8 mouse cellular contexts compared by ENCODE assay signal in genomic region chr5:115280050-115280687, GRCm38 (mm10). TPM values are rescaled to one million over a fixed set of nuclear protein-coding genes. Genes with fewer than 3 reads are reported as not detected.
DNase-seq lines count a peak whose midpoint lies in the region; ATAC-seq lines count a peak whose summit lies in the region.

No protein-coding gene starts in this region.

- peak overlapping the region; percentile 89 for H3K4me3 ChIP-seq in hindbrain, embryonic 11.5 days (ENCODE audit: low read depth, low read length)
- peak overlapping the region; percentile 97 for H3K4me3 ChIP-seq in liver, embryonic 15.5 days (replicated peaks)
- peak overlapping the region; percentile 92 for H3K4me3 ChIP-seq in stomach, embryonic 15.5 days (replicated peaks)

- peak overlapping the region; percentile 84 for H3K9ac ChIP-seq in hindbrain, embryonic 11.5 days (ENCODE audit: low read depth, low read length)
- H3K9ac ChIP-seq in liver, embryonic 15.5 days = peak overlapping the region; percentile 88
- peak overlapping the region; percentile 83 for H3K9ac ChIP-seq in stomach, embryonic 15.5 days

- H3K9me3 ChIP-seq in hindbrain, embryonic 11.5 days (ENCODE audit: control insufficient read depth, low read length) = no peaks in the 10 kb centered on the region
- H3K9me3 ChIP-seq in liver, embryonic 15.5 days (replicated peaks) = 0 out of 2 replicates have a peak, but pooled peaks cover 2% of the 10 kb centered on the region
- H3K9me3 ChIP-seq in stomach, embryonic 15.5 days = no peaks in the 10 kb centered on the region

- H3K4me2 ChIP-seq in hindbrain, embryonic 11.5 days (replicated peaks; ENCODE audit: low read depth, low read length) = peak overlapping the region; percentile 89
- peak overlapping the region; percentile 93 for H3K4me2 ChIP-seq in liver, embryonic 15.5 days
- peak overlapping the region; percentile 87 for H3K4me2 ChIP-seq in stomach, embryonic 15.5 days

- peak; percentile 43 for ATAC-seq in common myeloid progenitor, adult 5-6 weeks (replicated peaks; ENCODE audit: low read depth, poor library complexity, severe bottlenecking)
- no peak for ATAC-seq in hindbrain, embryonic 11.5 days (ENCODE audit: low FRiP score)
- peak; percentile 35 for ATAC-seq in liver, embryonic 15.5 days (ENCODE audit: insufficient read depth)
- no peak for ATAC-seq in stomach, embryonic 15.5 days (ENCODE audit: insufficient read depth, low FRiP score, low read depth)

- peaks cover 3% of the 10 kb centered on the region; the same call in 1 of the 2 replicates for H3K36me3 ChIP-seq in hindbrain, embryonic 11.5 days (ENCODE audit: control insufficient read depth, insufficient read depth, low read length)
- H3K36me3 ChIP-seq in liver, embryonic 15.5 days (replicated peaks) = peaks cover 18% of the 10 kb centered on the region
- peaks cover 13% of the 10 kb centered on the region for H3K36me3 ChIP-seq in stomach, embryonic 15.5 days

- peak; percentile 43 for DNase-seq in adrenal gland, postnatal 10 days
- DNase-seq in adrenal gland, adult 8-10 months = no peak
- peak; percentile 76 for DNase-seq in A20 (ENCODE audit: low read depth, low spot score)
- peak; percentile 33 for DNase-seq in hindbrain, embryonic 11.5 days (ENCODE audit: low spot score)
- no peak for DNase-seq in spleen, adult 12 weeks (ENCODE audit: low spot score)

- no peaks in the 10 kb centered on the region for H3K27me3 ChIP-seq in hindbrain, embryonic 11.5 days (ENCODE audit: control insufficient read depth, insufficient read depth, low read length)
- no peaks in the 10 kb centered on the region for H3K27me3 ChIP-seq in liver, embryonic 15.5 days
- no peaks in the 10 kb centered on the region for H3K27me3 ChIP-seq in stomach, embryonic 15.5 days (replicated peaks)

- H3K4me1 ChIP-seq in hindbrain, embryonic 11.5 days (replicated peaks; ENCODE audit: control insufficient read depth, insufficient read depth, low read length) = peaks cover 5% of the 10 kb centered on the region; the same call in 1 of the 2 replicates
- peaks cover 46% of the 10 kb centered on the region for H3K4me1 ChIP-seq in liver, embryonic 15.5 days (replicated peaks)
- H3K4me1 ChIP-seq in stomach, embryonic 15.5 days = peaks cover 4% of the 10 kb centered on the region

- peak overlapping the region; percentile 42; the same call in 1 of the 2 replicates for H3K27ac ChIP-seq in hindbrain, embryonic 11.5 days (ENCODE audit: low read depth, low read length)
- peak overlapping the region; percentile 66 for H3K27ac ChIP-seq in liver, embryonic 15.5 days (replicated peaks)
- peak overlapping the region; percentile 60; the same call in 1 of the 2 replicates for H3K27ac ChIP-seq in stomach, embryonic 15.5 days

- 11% methylated on average over 17 of the region's 17 CpGs for WGBS in hindbrain, embryonic 11.5 days
- WGBS in liver, embryonic 15.5 days (ENCODE audit: insufficient replicate concordance) = 3% methylated on average over 17 of the region's 17 CpGs
- WGBS in stomach, embryonic 15.5 days = 5% methylated on average over 17 of the region's 17 CpGs

RNA-seq across cellular contexts. Expression of gene Coq5, which starts 0.7 kb away (rescaled TPM):
- 100 to 1,000 TPM in 1 of 2 experiments, 10 to 100 TPM in 1; 90.7 to 114 TPM for total RNA-seq in adrenal gland, postnatal 10 days (2021)
- 10 to 100 TPM; 50.3 to 63.7 (median 60.1) TPM for total RNA-seq in adrenal gland, adult 8-10 months (2022)
- total RNA-seq in common myeloid progenitor, adult 5-6 weeks (2017) = 38.4 and 43.7 TPM in 2 replicates
- 52.6 and 55.5 TPM in 2 replicates for polyA plus RNA-seq in hindbrain, embryonic 11.5 days (2014; fragmentation: Nextera tagmentation; extraction: Ambion mirVana)
- polyA plus RNA-seq in liver, embryonic 15.5 days (2015; fragmentation: Nextera tagmentation; extraction: Ambion mirVana) = 27.5 and 28.4 TPM in 2 replicates
- polyA plus RNA-seq in stomach, embryonic 15.5 days (2015; fragmentation: Nextera tagmentation; extraction: Ambion mirVana) = 46.5 and 47.9 TPM in 2 replicates

RNA-seq across cellular contexts. Expression of gene Rnf10, which starts 7.5 kb away (rescaled TPM):
- total RNA-seq in adrenal gland, postnatal 10 days (2021) = 100 to 1,000 TPM; 228 to 254 TPM
- total RNA-seq in adrenal gland, adult 8-10 months (2022) = 100 to 1,000 TPM; 218 to 258 (median 235) TPM
- 56.3 and 72.0 TPM in 2 replicates for total RNA-seq in common myeloid progenitor, adult 5-6 weeks (2017)
- polyA plus RNA-seq in hindbrain, embryonic 11.5 days (2014; fragmentation: Nextera tagmentation; extraction: Ambion mirVana) = 65.9 and 87.5 TPM in 2 replicates
- 146 and 173 TPM in 2 replicates for polyA plus RNA-seq in liver, embryonic 15.5 days (2015; fragmentation: Nextera tagmentation; extraction: Ambion mirVana)
- 138 and 139 TPM in 2 replicates for polyA plus RNA-seq in stomach, embryonic 15.5 days (2015; fragmentation: Nextera tagmentation; extraction: Ambion mirVana)

RNA-seq across cellular contexts. Expression of gene Dynll1, which starts 20.6 kb away (rescaled TPM):
- 100 to 1,000 TPM; 243 to 258 TPM for total RNA-seq in adrenal gland, postnatal 10 days (2021)
- 100 to 1,000 TPM; 140 to 233 (median 156) TPM for total RNA-seq in adrenal gland, adult 8-10 months (2022)
- total RNA-seq in common myeloid progenitor, adult 5-6 weeks (2017) = 257 and 310 TPM in 2 replicates
- polyA plus RNA-seq in hindbrain, embryonic 11.5 days (2014; fragmentation: Nextera tagmentation; extraction: Ambion mirVana) = 1,538 and 1,558 TPM in 2 replicates
- 525 and 554 TPM in 2 replicates for polyA plus RNA-seq in liver, embryonic 15.5 days (2015; fragmentation: Nextera tagmentation; extraction: Ambion mirVana)
- polyA plus RNA-seq in stomach, embryonic 15.5 days (2015; fragmentation: Nextera tagmentation; extraction: Ambion mirVana) = 1,324 and 1,567 TPM in 2 replicates

RNA-seq across cellular contexts. Expression of gene Pop5, which starts 44.5 kb away (rescaled TPM):
- 10 to 100 TPM; 86.6 to 97.6 TPM for total RNA-seq in adrenal gland, postnatal 10 days (2021)
- total RNA-seq in adrenal gland, adult 8-10 months (2022) = 10 to 100 TPM; 75.9 to 87.9 (median 84.9) TPM
- 75.6 and 104 TPM in 2 replicates for total RNA-seq in common myeloid progenitor, adult 5-6 weeks (2017)
- polyA plus RNA-seq in hindbrain, embryonic 11.5 days (2014; fragmentation: Nextera tagmentation; extraction: Ambion mirVana) = 104 and 106 TPM in 2 replicates
- polyA plus RNA-seq in liver, embryonic 15.5 days (2015; fragmentation: Nextera tagmentation; extraction: Ambion mirVana) = 84.0 and 88.1 TPM in 2 replicates
- polyA plus RNA-seq in stomach, embryonic 15.5 days (2015; fragmentation: Nextera tagmentation; extraction: Ambion mirVana) = 106 and 116 TPM in 2 replicates

RNA-seq across cellular contexts. Expression of gene Srsf9, which starts 46.8 kb away (rescaled TPM):
- total RNA-seq in adrenal gland, postnatal 10 days (2021) = 10 to 100 TPM; 67.1 to 70.7 TPM
- total RNA-seq in adrenal gland, adult 8-10 months (2022) = 10 to 100 TPM; 68.1 to 89.3 (median 75.9) TPM
- total RNA-seq in common myeloid progenitor, adult 5-6 weeks (2017) = 74.3 and 92.1 TPM in 2 replicates
- 305 and 320 TPM in 2 replicates for polyA plus RNA-seq in hindbrain, embryonic 11.5 days (2014; fragmentation: Nextera tagmentation; extraction: Ambion mirVana)
- 88.7 and 92.1 TPM in 2 replicates for polyA plus RNA-seq in liver, embryonic 15.5 days (2015; fragmentation: Nextera tagmentation; extraction: Ambion mirVana)
- polyA plus RNA-seq in stomach, embryonic 15.5 days (2015; fragmentation: Nextera tagmentation; extraction: Ambion mirVana) = 233 and 262 TPM in 2 replicates

Comparison
In these comparisons a context has a peak if more than half of its experiments do, and no peak if none do; other contexts are left out.
1. DNase-seq: peak in adrenal gland, postnatal 10 days (single experiment), A20 (single experiment) and hindbrain, embryonic 11.5 days (single experiment); none in adrenal gland, adult 8-10 months (single experiment) and spleen, adult 12 weeks (single experiment).
2. ATAC-seq: peak in common myeloid progenitor, adult 5-6 weeks (single experiment) and liver, embryonic 15.5 days (single experiment); none in hindbrain, embryonic 11.5 days (single experiment) and stomach, embryonic 15.5 days (single experiment).
3. Peak in every context shown above with its lines, with median percentiles within 50 percentile points of each other: H3K27ac ChIP-seq, H3K4me2 ChIP-seq, H3K4me3 ChIP-seq and H3K9ac ChIP-seq.